Mouse (Mus musculus) forebrain, embryonic 16.5 days (tissue): ENCODE data around the gene Tyrobp. TPM values are rescaled to one million over a fixed set of nuclear protein-coding genes. Genes with fewer than 3 reads are reported as not detected.

Experiments used
- ATAC-seq: fragments of 200-750 bp; cut with Nextera tagmentation; 2 replicates; pipeline ENCODE4 v1.8.0; 2017; ENCODE audit warnings: mild to moderate bottlenecking, moderate library complexity
- H3K27ac ChIP-seq: fragments of 300-500 bp; sonication (generic); 2 replicates; pipeline ENCODE4 v1.5.1; 2014; ENCODE audit warnings: low read length, control low read depth
- H3K27me3 ChIP-seq: fragments of 300-500 bp; sonication (generic); replicated peaks from 2 replicates; pipeline ENCODE4 v1.6.1; 2014; ENCODE audit warnings: low read length; ENCODE audit not compliant: control insufficient read depth, insufficient read depth
- H3K36me3 ChIP-seq: fragments of 300-500 bp; sonication (generic); 2 replicates; pipeline ENCODE4 v1.6.1; 2014; ENCODE audit not compliant: control insufficient read depth, insufficient read depth
- H3K4me1 ChIP-seq: fragments of 300-500 bp; sonication (generic); replicated peaks from 2 replicates; pipeline ENCODE4 v1.6.1; 2014; ENCODE audit warnings: low read length; ENCODE audit not compliant: control insufficient read depth, insufficient read depth
- H3K4me2 ChIP-seq: fragments of 300-500 bp; sonication (generic); 2 replicates; pipeline ENCODE4 v1.6.1; 2014; ENCODE audit warnings: mild to moderate bottlenecking, low read length, control low read depth
- H3K4me3 ChIP-seq: fragments of 300-500 bp; sonication (generic); replicated peaks from 2 replicates; pipeline ENCODE4 v1.5.1; 2014; ENCODE audit warnings: mild to moderate bottlenecking, low read length, control low read depth
- H3K9ac ChIP-seq: fragments of 300-500 bp; sonication (generic); replicated peaks from 2 replicates; pipeline ENCODE4 v1.6.1; 2014; ENCODE audit warnings: low read depth, low read length, control low read depth
- H3K9me3 ChIP-seq: fragments of 300-500 bp; sonication (generic); 2 replicates; pipeline ENCODE4 v1.6.1; 2016; ENCODE audit warnings: low read length; ENCODE audit not compliant: control insufficient read depth
- WGBS: fragments of 180-500 bp; shearing (Covaris S2); extraction: QIAGEN DNeasy Blood & Tissue Kit; methylation state at CpG from one replicate; pipeline ENCODE4 v1.1.7; 2014; 5-methylcytosine and 5-hydroxymethylcytosine counted together
- polyA plus RNA-seq: library from polyadenylated mRNA; unstranded; fragments of >200 nt; fragmentation: Nextera tagmentation; extraction: Ambion mirVana; gene quantifications from 2 replicates; pipeline ENCODE4 v1.2.1, GENCODE M21; 2015

The Tyrobp gene
- polyA plus RNA-seq = 14.0 and 19.1 TPM in 2 replicates

DNA sequence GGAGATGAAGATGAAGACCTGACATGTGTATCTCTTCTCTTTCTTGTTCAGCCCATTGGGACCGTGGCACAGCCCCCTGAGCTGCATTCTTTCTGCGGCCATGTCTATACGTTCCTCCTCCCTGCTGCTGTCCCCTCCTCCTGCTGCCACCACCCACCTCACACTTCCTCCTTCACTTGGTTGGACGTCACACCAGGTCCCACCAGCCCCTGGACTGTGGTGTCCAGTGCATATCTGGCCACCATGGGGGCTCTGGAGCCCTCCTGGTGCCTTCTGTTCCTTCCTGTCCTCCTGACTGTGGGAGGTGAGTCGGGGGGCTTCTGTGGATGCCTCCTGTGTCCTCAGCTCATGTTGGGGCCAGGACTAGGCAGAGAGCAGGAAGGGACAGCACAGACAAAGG lies at the start of gene Tyrobp:
Gene Tyrobp (plus strand): TSS at position 165 of the 400 bp plus-strand sequence.
- ATAC-seq = no peak
- H3K4me2 ChIP-seq = no peak within 1 kb of the TSS
- no peaks in the 10 kb centered on the region for H3K9me3 ChIP-seq
- H3K36me3 ChIP-seq = no peaks in the 10 kb centered on the region
- no peaks in the 10 kb centered on the region for H3K4me1 ChIP-seq
- H3K27me3 ChIP-seq = 0 out of 2 replicates have a peak, but pooled peaks cover 4% of the 10 kb centered on the region
- 73% methylated on average over 5 of the region's 5 CpGs for WGBS
- no peak within 1 kb of the TSS for H3K27ac ChIP-seq
- H3K9ac ChIP-seq = no peak within 1 kb of the TSS
- H3K4me3 ChIP-seq = no peak within 1 kb of the TSS

DNA sequence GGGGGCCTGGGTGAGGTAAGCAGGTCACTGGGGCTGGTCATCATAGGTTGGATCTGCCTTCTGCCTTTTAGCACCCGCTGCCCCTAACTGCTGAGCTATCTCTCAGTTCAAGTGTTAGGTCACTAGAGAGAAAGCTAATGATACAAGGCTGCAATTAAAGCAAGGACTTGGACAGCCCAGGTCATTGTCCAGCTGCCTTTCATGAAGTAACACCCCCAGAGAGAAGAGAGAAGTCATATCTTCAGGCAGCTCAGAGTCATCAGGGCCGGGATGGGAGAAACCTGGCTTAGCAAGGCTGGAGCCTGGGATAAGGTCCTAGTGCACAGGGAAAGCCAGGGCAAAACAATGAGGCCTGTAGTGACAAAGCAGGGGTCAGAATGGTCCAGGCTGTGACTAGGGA lies 46.1 kb upstream of the Tyrobp start:
- no peak for ATAC-seq
- WGBS = 85% methylated on average over 2 of the region's 2 CpGs

DNA sequence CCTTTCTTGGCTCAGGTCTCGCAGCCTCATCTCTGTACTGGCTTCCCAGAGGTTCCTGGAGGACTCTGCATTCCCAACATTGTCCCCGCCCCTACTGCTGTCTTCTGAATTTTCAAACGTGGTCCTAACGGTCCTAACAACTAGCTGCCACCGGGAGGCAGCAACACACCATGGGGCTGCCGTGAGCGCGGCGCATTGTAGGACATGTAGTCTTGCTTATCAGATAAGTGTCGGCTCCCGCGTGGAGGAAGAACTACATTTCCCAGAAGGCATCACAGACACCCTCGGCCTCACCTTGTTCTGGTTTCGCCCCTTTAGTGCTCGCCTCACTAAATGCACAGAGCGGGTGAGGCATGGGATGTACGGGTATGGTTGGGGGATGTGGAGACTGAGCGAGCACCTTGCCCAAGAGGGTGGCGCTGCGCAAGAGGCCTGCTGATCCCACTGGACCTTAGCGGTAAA lies 40.0 kb upstream of the Tyrobp start:
- WGBS = under 1% methylated on average over 21 of the region's 21 CpGs

More for the DNA sequence above, 46.1 kb upstream of the Tyrobp start:
- 0 out of 2 replicates have a peak, but pooled peaks cover 3% of the 10 kb centered on the region for H3K27me3 ChIP-seq
- no peaks in the 10 kb centered on the region for H3K9me3 ChIP-seq
- H3K4me2 ChIP-seq = no peak overlapping the region
- H3K4me1 ChIP-seq = peaks cover 10% of the 10 kb centered on the region
- no peak overlapping the region for H3K27ac ChIP-seq
- H3K36me3 ChIP-seq = no peaks in the 10 kb centered on the region
- H3K9ac ChIP-seq = no peak overlapping the region
- H3K4me3 ChIP-seq = no peak overlapping the region

DNA sequence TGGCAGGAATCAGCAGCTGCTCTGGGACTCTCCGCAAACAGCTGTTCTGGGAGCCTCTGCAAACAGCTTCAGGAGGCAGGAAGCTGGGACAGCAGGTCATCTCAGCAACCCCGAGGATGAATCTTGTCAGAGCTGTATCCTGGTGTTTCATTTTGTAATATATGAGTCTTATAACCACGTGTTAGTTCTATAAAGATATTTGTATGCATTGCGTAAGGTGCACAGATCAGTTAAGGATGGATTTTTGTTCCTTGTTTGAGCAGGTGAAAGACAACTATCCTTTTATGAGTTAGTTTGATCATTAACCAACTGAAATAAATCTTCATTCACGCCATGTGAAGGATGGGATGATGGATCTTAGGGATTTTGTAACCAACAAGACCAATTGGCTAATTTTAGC lies 33.5 kb upstream of the Tyrobp start:
- Histone ChIP-seq H3K4me1 (no peaks in the 10 kb centered on the region), H3K27ac (no peak overlapping the region), H3K4me3 (no peak overlapping the region), H3K4me2 (no peak overlapping the region), H3K9me3 (no peaks in the 10 kb centered on the region), H3K9ac (no peak overlapping the region), H3K36me3 (no peaks in the 10 kb centered on the region), H3K27me3 (no peaks in the 10 kb centered on the region)
- ATAC-seq = no peak
- WGBS = 60% methylated on average over 5 of the region's 5 CpGs

More for the DNA sequence above, 40.0 kb upstream of the Tyrobp start:
- peak; percentile 100 for ATAC-seq
- peak overlapping the region; percentile 88 for H3K27ac ChIP-seq
- peak overlapping the region; percentile 69 for H3K4me2 ChIP-seq
- H3K27me3 ChIP-seq = no peaks in the 10 kb centered on the region
- peaks cover 4% of the 10 kb centered on the region; the same call in 1 of the 2 replicates for H3K4me1 ChIP-seq
- H3K4me3 ChIP-seq = peak overlapping the region; percentile 65
- no peaks in the 10 kb centered on the region for H3K36me3 ChIP-seq
- no peaks in the 10 kb centered on the region for H3K9me3 ChIP-seq
- peak overlapping the region; percentile 80 for H3K9ac ChIP-seq

DNA sequence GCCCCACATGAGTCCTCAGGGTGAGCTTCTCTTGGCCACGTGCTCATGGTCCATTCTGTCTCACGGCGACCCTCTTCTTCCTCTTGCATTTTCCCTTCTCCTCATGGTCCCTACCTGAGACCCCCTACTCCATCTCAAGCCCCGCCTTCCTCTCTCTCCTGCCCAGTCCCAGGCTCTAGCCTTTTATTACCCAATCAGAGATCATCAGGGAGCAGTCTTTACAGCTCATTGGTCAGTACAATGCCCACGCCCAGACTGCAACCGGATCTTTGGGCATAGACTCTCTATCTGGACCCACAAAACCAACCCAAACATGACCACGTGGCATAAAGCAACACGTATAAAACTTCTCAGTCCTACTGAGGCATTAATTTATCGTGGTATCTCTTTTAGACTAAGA lies 29.5 kb upstream of the Tyrobp start:
- WGBS = 85% methylated on average over 9 of the region's 9 CpGs
- no peak overlapping the region for H3K4me2 ChIP-seq
- no peak for ATAC-seq
- H3K36me3 ChIP-seq = no peaks in the 10 kb centered on the region
- no peaks in the 10 kb centered on the region for H3K4me1 ChIP-seq
- H3K4me3 ChIP-seq = no peak overlapping the region
- no peak overlapping the region for H3K27ac ChIP-seq
- H3K9me3 ChIP-seq = no peaks in the 10 kb centered on the region
- no peaks in the 10 kb centered on the region for H3K27me3 ChIP-seq
- no peak overlapping the region for H3K9ac ChIP-seq

DNA sequence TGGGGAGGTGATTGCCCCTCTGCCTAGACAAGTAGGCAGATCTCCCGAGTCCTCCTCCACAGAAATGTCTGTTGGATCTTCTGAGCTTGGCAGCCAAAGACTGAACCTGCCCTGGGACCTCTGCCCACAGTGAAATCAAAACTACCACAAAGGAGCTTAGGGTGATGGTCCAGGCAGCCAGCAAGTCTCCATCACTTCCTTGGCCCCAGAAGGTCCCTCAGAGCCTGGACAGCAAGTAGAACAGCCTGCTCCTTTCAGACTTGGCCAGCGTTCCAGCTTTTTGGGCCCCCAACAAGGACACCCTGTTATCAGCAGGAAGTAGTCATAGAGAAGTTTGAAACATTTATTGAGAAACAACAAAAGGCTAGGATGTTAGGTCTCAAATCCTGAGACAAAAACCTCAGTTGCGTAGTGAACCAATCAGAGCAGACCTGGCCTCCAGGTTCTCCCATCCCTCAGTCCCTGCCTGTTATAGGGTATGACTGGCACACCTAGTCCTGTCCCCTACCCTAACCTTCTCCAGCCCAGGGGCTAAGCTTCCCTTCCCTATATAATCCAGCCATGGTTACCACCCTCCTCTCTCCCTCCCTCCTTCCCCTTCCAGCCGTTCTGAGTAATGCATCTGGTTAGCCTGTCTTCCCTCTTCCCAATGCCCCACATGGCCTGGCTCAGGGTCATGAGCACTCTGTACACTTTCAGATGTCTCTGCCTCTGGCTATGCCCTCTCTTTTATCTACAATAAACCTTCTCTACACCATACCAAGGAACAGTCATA lies 20.6 kb upstream of the Tyrobp start:
- Histone ChIP-seq H3K9ac (no peak overlapping the region), H3K4me1 (no peaks in the 10 kb centered on the region), H3K9me3 (no peaks in the 10 kb centered on the region), H3K36me3 (no peaks in the 10 kb centered on the region), H3K4me2 (no peak overlapping the region), H3K4me3 (no peak overlapping the region), H3K27ac (no peak overlapping the region), H3K27me3 (no peaks in the 10 kb centered on the region)
- ATAC-seq = no peak
- 75% methylated on average over 4 of the region's 4 CpGs for WGBS

DNA sequence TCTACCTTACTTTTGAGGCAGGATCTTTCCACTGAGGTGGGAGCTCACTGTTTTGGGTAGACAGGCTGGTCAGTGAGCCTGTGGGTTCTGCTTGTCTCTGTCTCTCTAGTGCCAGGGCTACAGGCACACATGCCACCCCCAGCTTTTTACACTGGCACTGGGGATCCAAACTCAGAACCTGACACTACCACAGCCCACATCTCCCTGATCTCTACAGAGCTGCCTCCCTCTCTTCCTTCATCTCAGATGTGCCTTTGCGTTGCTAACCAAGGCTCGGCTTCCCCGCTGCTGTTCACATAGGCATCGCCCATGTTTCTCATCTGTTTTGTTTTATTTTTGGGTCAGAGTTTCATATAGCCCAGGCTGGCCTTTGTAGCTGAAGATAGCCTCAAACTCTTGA lies 19.9 kb upstream of the Tyrobp start:
- Histone ChIP-seq H3K4me2 (no peak overlapping the region), H3K4me1 (no peaks in the 10 kb centered on the region), H3K27me3 (no peaks in the 10 kb centered on the region), H3K4me3 (no peak overlapping the region), H3K9me3 (no peaks in the 10 kb centered on the region), H3K9ac (no peak overlapping the region), H3K36me3 (no peaks in the 10 kb centered on the region), H3K27ac (no peak overlapping the region)
- ATAC-seq = no peak
- 88% methylated on average over 4 of the region's 4 CpGs for WGBS

DNA sequence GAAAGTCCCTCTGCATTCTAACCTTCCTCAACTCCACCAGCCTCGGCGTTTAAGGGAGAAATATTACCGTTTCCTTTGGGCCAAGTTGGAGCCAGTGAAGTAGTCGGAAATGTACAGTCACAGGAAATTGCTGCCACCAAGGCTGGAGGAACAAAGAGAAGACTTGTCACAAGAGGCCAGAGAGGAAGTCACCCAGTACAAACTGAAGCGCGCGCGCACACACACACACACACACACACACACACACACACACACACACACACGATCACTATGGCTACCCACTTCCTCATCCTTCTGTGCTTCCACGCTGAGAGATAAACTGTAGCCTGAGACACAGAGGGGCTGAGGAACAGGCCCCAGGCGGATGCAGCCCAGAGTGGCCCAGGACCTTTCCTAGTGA lies 19.2 kb upstream of the Tyrobp start:
- no peak overlapping the region for H3K4me3 ChIP-seq
- H3K4me1 ChIP-seq = no peaks in the 10 kb centered on the region
- no peaks in the 10 kb centered on the region for H3K9me3 ChIP-seq
- no peak overlapping the region for H3K27ac ChIP-seq
- H3K9ac ChIP-seq = no peak overlapping the region
- H3K36me3 ChIP-seq = no peaks in the 10 kb centered on the region
- H3K4me2 ChIP-seq = no peak overlapping the region
- no peak for ATAC-seq
- H3K27me3 ChIP-seq = no peaks in the 10 kb centered on the region
- 65% methylated on average over 9 of the region's 11 CpGs for WGBS

DNA sequence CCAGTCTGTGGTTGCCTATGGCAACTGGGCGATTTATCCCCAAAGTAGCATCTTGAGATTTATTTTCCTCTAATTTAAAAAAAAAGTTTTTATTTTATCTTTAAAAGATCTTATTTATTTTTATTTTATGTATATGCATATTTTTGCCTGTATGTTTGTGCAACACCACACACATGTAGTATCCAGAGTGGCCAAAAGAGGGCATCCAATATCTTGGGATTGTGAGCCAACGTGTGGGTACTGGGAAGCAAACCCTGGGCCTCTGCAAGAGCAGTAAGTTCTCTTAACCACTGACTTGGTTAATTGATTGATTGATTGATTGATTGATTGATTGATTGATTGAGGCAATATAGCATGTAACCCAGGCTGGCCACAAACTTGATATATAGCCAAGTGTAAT lies 18.7 kb upstream of the Tyrobp start:
- Histone ChIP-seq H3K27me3 (no peaks in the 10 kb centered on the region), H3K36me3 (no peaks in the 10 kb centered on the region), H3K4me1 (no peaks in the 10 kb centered on the region), H3K27ac (no peak overlapping the region), H3K4me2 (no peak overlapping the region), H3K4me3 (no peak overlapping the region), H3K9me3 (no peaks in the 10 kb centered on the region), H3K9ac (no peak overlapping the region)
- no peak for ATAC-seq
- WGBS = 46% methylated on average over 2 of the region's 2 CpGs
